Mouse (Mus musculus) bone marrow macrophage, adult 2 months (primary cell): Measurements from ENCODE around the gene Noc4l. TPM values are rescaled to one million over a fixed set of nuclear protein-coding genes. Genes with fewer than 3 reads are reported as not detected.

Source experiments
- H3K27ac ChIP-seq: 2 replicates; pipeline ENCODE4 v1.5.1; 2012; ENCODE audit warnings: low read depth, low read length; ENCODE audit not compliant: insufficient read depth
- H3K4me1 ChIP-seq: 2 replicates; pipeline ENCODE4 v1.6.1; 2012; ENCODE audit warnings: low read length; ENCODE audit not compliant: control insufficient read depth, insufficient read depth
- H3K4me3 ChIP-seq: 2 replicates; pipeline ENCODE4 v1.5.1; 2012; ENCODE audit warnings: mild to moderate bottlenecking, low read length, moderate library complexity; ENCODE audit not compliant: insufficient read depth
- CTCF ChIP-seq: IDR thresholded peaks from 2 replicates; pipeline ENCODE4 v1.5.1; 2012; ENCODE audit warnings: low read depth, mild to moderate bottlenecking, low read length, moderate library complexity
- POLR2A ChIP-seq: IDR thresholded peaks from 2 replicates; pipeline ENCODE4 v1.6.1; 2012; ENCODE audit warnings: mild to moderate bottlenecking, low read depth, low read length, borderline replicate concordance
- polyA plus RNA-seq: library from polyadenylated mRNA; stranded (reverse); fragments of >200 nt; gene quantifications from 2 replicates; pipeline ENCODE4 v1.2.4, GENCODE M21; 2012; ENCODE audit not compliant: missing spikeins, insufficient read depth, insufficient read length

Noc4l gene
- polyA plus RNA-seq, result 12.9 and 16.1 TPM in 2 replicates

DNA sequence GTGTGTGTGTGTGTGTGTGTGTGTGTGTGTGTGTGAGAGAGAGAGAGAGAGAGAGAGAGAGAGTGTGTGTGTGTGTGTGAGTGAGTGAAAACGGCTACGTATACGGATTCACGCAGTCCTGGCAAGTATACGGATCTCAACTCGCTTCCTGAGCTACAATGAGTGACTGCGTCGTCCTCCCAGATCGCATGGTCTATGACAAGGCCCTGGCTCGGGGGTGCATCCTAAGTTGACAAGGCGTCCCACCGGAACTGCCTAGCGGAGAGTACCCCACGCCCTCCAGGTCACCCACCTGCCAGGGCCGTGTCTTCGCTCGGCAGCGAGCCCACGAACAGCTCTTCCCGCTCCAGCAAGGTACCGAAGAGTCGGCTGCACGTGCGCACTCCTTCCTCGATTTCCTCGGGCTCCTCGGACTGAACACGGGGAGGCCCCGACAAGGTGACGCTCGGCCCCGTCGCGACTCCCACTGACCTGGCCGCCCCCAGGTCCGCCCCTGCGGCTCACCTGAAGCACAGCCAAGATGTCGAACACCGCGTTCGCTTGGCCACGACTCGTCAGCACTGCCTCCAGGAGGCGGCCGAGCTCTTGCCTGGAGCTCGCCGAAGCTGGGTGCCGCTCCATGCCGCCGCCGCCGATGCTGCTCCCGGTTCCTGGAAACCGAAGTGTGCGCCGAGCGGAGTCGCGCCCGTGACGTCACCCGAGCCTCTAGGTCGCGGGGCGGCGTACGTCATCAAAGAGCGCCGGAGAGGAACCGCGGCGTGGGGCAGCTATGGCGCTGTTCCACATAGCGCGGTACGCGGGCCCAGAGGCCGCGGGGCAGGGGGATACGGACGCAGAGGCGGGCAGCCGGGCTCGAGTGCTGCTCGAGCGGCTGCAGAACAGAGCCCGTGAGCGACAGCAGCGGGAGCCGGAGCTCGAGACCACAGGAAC, at the start of gene Noc4l, which contains the start of gene Ddx51:
Gene Noc4l, minus strand, starts transcription at position 699 of the 930 bp plus-strand sequence.
Gene Ddx51, plus strand, starts transcription at position 733 of the 930 bp plus-strand sequence.
- Histone ChIP-seq H3K4me3 (peak within 1 kb of the TSS; percentile 91), H3K27ac (no peak within 1 kb of the TSS), H3K4me1 (peaks cover 9% of the 10 kb centered on the region; the same call in 1 of the 2 replicates)
- no peak for TF ChIP-seq CTCF
- 0 out of 2 replicates have a peak, but pooled peaks have one; percentile 85 for TF ChIP-seq POLR2A

DNA sequence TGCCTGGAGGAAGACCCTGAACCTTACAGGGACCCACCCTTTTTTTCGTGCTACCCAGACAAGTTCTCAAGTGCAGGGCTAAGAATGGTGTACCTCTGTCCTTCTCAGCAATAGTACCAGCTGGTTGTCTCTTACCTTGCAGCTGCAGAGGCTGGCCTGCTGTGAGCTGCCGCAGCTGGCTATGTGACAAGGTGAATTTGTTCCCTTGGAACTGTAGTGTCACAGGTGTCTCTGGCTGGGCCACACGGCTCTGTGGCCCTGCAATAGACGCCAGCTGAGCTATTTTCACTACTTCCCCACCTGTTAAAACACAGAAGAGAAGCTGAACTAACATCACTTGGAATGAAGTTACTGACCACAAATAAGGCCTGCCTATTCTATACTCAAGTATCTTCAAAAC, 45.4 kb upstream of the Noc4l start:
- Histone ChIP-seq H3K4me1 (no peaks in the 10 kb centered on the region), H3K4me3 (no peak overlapping the region), H3K27ac (no peak overlapping the region)
- TF ChIP-seq POLR2A (no peak), CTCF (no peak)

- no peak overlapping the region for H3K4me3 ChIP-seq
- TF ChIP-seq CTCF (no peak), POLR2A (no peak)
- peaks cover 10% of the 10 kb centered on the region for H3K4me1 ChIP-seq
- no peak overlapping the region for H3K27ac ChIP-seq
These were observed 28.8 kb upstream of the Noc4l start for GRCm38 (mm10) chr5:110682041-110682440.

DNA sequence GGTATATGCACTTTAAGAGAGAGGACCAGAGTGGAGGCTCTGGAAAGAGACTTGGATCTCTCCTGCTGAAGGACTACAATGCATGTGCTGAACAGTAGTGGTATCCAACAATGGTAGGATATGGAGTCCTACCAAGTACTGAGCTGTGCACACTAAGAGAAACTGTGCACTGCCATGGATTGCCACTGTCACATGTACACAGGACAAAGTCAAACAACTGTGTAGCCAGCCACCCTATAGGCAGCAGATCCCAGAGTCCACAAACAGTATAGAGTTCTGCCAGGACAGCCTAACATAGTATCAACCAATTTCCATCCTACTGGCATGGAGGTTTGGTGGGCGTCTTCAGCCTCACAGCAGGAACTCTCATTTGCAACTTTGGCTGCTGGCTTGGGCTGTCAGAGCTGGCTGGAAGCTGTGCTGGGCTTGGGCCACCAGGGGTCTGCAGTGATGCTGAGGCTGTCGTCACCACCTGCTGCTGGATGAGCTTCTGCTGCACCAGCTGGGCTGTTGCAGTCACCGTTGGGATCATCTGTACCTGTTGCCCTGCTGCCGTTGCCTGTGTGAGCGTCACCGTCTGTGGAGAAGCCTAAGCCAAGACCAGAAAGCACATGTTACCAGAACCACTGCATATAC, 12.4 kb upstream of the Noc4l start:
- H3K27ac ChIP-seq, result no peak overlapping the region
- no peak for TF ChIP-seq POLR2A
- no peak for TF ChIP-seq CTCF
- H3K4me1 ChIP-seq, result no peaks in the 10 kb centered on the region
- no peak overlapping the region for H3K4me3 ChIP-seq

GRCm38 (mm10) chr5:110664750-110665269, 11.6 kb upstream of the Noc4l start:
- TF ChIP-seq CTCF, result no peak
- no peak for TF ChIP-seq POLR2A
- no peaks in the 10 kb centered on the region for H3K4me1 ChIP-seq
- no peak overlapping the region for H3K27ac ChIP-seq
- no peak overlapping the region for H3K4me3 ChIP-seq

GRCm38 (mm10) chr5:110664041-110664440, 10.8 kb upstream of the Noc4l start:
- TF ChIP-seq POLR2A, result no peak
- TF ChIP-seq CTCF, result no peak
- H3K27ac ChIP-seq, result no peak overlapping the region
- H3K4me1 ChIP-seq, result no peaks in the 10 kb centered on the region
- no peak overlapping the region for H3K4me3 ChIP-seq

- TF ChIP-seq CTCF (no peak), POLR2A (no peak)
- Histone ChIP-seq H3K4me3 (no peak overlapping the region), H3K27ac (no peak overlapping the region), H3K4me1 (no peaks in the 10 kb centered on the region)
These were observed 6.5 kb upstream of the Noc4l start for GRCm38 (mm10) chr5:110659682-110660081.

DNA sequence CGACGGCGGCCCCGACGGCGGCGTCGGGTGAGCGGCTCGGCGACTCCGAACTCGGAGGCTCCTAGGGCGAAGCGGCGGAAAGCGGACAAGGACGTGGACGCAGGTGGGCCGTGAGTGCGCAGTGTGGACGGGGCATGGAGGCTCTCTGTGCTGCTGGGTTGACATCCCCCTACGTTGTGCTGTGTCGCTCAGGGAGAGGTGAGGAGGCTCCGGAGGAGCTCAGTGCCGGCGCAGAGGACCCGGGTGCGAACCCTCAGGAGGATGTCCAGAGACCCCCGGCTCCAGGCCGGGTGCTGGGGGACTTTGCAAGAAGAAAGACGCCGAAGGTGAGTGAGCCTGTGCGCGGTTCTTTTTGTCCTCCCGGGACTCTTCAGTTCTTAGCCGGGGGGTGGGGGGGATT, 469 bp upstream of the Noc4l start:
- peak overlapping the region; percentile 91 for H3K4me3 ChIP-seq
- H3K27ac ChIP-seq, result no peak overlapping the region
- H3K4me1 ChIP-seq, result peaks cover 9% of the 10 kb centered on the region; the same call in 1 of the 2 replicates
- TF ChIP-seq CTCF (no peak), POLR2A (no peak)

DNA sequence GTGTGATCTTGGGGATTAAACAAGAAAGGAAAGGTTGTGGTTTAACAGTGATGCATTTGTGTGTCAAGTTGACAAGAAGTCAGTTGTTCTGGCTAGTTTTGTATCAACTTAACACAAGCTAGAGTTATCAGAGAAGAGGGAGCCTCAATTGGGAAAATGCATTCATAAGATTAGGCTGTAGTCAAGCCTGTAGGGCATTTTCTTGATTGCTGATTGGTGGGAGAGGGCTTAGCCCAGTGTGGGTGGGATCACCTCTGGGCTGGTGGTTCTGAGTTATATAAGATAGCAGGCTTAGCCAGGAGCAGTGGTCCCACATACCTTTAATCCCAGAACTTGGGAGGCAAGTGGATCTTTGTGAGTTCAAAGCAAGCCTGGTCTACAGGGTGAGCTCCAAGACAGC, 6.8 kb downstream of the Noc4l start:
- Histone ChIP-seq H3K4me1 (no peaks in the 10 kb centered on the region), H3K4me3 (no peak overlapping the region), H3K27ac (no peak overlapping the region)
- no peak for TF ChIP-seq CTCF
- TF ChIP-seq POLR2A, result no peak

DNA sequence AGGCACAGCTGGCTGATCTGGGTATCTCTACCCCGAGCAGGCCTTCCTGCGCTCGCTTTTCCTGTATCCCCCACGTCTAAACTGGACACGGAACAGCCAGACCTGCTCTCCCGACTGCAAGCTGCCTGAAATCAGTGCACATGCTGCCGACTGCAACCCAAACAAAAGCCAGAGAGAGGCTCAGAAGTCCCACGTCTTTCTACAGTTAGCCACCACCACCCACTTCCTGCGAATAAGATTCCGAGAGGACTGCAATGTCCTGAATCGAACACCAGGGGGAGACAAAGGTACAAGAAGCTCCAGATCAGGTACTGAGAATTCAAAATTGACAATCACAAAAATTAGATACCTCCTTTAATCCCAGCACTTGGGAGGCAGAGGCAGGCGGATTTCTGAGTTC, 13.8 kb downstream of the Noc4l start:
- Histone ChIP-seq H3K4me3 (no peak overlapping the region), H3K4me1 (no peaks in the 10 kb centered on the region), H3K27ac (no peak overlapping the region)
- TF ChIP-seq POLR2A, result no peak
- TF ChIP-seq CTCF, result no peak; the same call in 1 of the 2 replicates
